Mouse (Mus musculus) ES-E14 (cell line): Measurements from ENCODE around the gene Sarnp. TPM values are rescaled to one million over a fixed set of nuclear protein-coding genes. Genes with fewer than 3 reads are reported as not detected.

Experiments
- DNase-seq: peaks from one replicate; pipeline ENCODE4 v3.0.0-alpha.2; 2013; ENCODE audit warnings: low read depth, low spot score
- H3K27ac ChIP-seq: 2 replicates; pipeline ENCODE4 v1.5.1; 2012; ENCODE audit warnings: low read depth, mild to moderate bottlenecking, low read length, moderate library complexity, mixed read lengths; ENCODE audit not compliant: poor library complexity, insufficient read depth, severe bottlenecking
- H3K36me3 ChIP-seq: 2 replicates; pipeline ENCODE4 v1.6.1; 2012; ENCODE audit warnings: mild to moderate bottlenecking, low read length, moderate library complexity, mixed read lengths; ENCODE audit not compliant: control insufficient read depth, poor library complexity, insufficient read depth, severe bottlenecking
- H3K4me1 ChIP-seq, 2 experiments: fragments of 150-350 bp in 1 of 2; sonication (generic) in 1 of 2; 2 replicates each; pipeline ENCODE4 v1.6.1; 2012; ENCODE audit warnings: low read length in 2 of 2, mild to moderate bottlenecking in 1 of 2, mixed read lengths in 1 of 2; ENCODE audit not compliant: control insufficient read depth in 2 of 2, insufficient read depth in 2 of 2, poor library complexity in 1 of 2
- H3K4me3 ChIP-seq, 2 experiments: fragments of 150-350 bp in 1 of 2; sonication (generic) in 1 of 2; 2 replicates each; pipeline ENCODE4 v1.5.1; 2012; ENCODE audit warnings: low read length in 2 of 2, low read depth in 1 of 2, mild to moderate bottlenecking in 1 of 2, mixed read lengths in 1 of 2; ENCODE audit not compliant: insufficient read depth in 1 of 2, poor library complexity in 1 of 2, severe bottlenecking in 1 of 2
- H3K9ac ChIP-seq: 2 replicates; pipeline ENCODE4 v1.6.1; 2012; ENCODE audit warnings: low read depth, mild to moderate bottlenecking, low read length, mixed read lengths; ENCODE audit not compliant: poor library complexity, insufficient read depth, severe bottlenecking
- H3K9me3 ChIP-seq: fragments of 150-350 bp; sonication (generic); 2 replicates; pipeline ENCODE4 v1.6.1; 2012; ENCODE audit warnings: low read depth, mild to moderate bottlenecking, low read length; ENCODE audit not compliant: control insufficient read depth, insufficient read depth
- CHD2 ChIP-seq: IDR thresholded peaks from 2 replicates; pipeline ENCODE4 v1.6.1; 2014; ENCODE audit warnings: mild to moderate bottlenecking, low read depth, low read length, inconsistent platforms
- HCFC1 ChIP-seq: IDR thresholded peaks from 2 replicates; pipeline ENCODE4 v1.6.1; 2012; ENCODE audit warnings: low read length, inconsistent platforms, borderline replicate concordance; ENCODE audit not compliant: insufficient read depth
- MAFK ChIP-seq: IDR thresholded peaks from 2 replicates; pipeline ENCODE4 v1.6.1; 2014; ENCODE audit warnings: mild to moderate bottlenecking, low read depth, low read length, inconsistent platforms; ENCODE audit not compliant: insufficient read depth
- ZC3H11A ChIP-seq: IDR thresholded peaks from 2 replicates; pipeline ENCODE4 v1.6.1; 2012; ENCODE audit warnings: low read depth, mild to moderate bottlenecking, inconsistent platforms, low read length, borderline replicate concordance
- ZNF384 ChIP-seq: IDR thresholded peaks from 2 replicates; pipeline ENCODE4 v1.6.1; 2012; ENCODE audit warnings: low read depth, low read length, inconsistent platforms
- in situ Hi-C, 2 experiments: fragments of 600-800 bp; cut with MboI; formaldehyde crosslinking; loops; one replicate each; pipeline ENCODE4 v1.15.1; 2025; ENCODE audit warnings: low sequenced_read_pairs in 2 of 2, inconsistent platforms in 1 of 2; ENCODE audit not compliant: unreplicated experiment in 2 of 2
- total RNA-seq: library from RNA; depleted of rRNA; stranded (reverse); fragments of 300-350 nt; gene quantifications from 2 replicates; pipeline ENCODE4 v1.2.3, GENCODE M21; 2012

Gene Sarnp
- total RNA-seq, 1 experiment, result 101 TPM

DNA sequence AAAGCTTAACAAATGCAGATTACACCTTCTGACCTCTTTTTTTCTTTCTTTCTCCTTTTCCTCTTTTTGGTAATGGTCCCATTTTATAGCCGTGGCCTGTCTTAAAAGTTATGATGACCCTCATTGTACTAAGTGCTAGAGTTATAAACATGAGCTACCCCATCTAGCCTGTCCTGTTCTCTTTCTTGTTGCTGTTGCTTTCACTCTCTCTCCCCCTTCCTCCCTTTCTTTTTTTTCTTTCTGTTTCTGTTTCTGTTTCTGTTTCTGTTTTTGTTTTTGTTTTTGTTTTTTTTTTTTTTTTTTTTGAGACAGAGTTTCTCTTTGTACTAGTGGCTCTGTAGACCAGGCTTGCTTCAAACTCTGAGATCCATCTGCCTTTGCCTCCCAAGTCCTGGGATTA is 49.4 kb downstream of the Sarnp start:
- TF ChIP-seq ZC3H11A, result no peak
- in situ Hi-C loops, result no loop called here
- Histone ChIP-seq H3K36me3 (peaks cover 3% of the 10 kb centered on the region), H3K9ac (no peak overlapping the region), H3K4me1 (no peaks in the 10 kb centered on the region), H3K27ac (no peak overlapping the region), H3K9me3 (no peaks in the 10 kb centered on the region), H3K4me3 (no peak overlapping the region)
- DNase-seq, result no peak

GRCm38 (mm10) chr10:128870341-128870740 is 53.2 kb downstream of the Sarnp start:
- peaks cover 10% of the 10 kb centered on the region for H3K36me3 ChIP-seq
- H3K27ac ChIP-seq, result no peak overlapping the region
- no peaks in the 10 kb centered on the region for H3K4me1 ChIP-seq
- no peak for TF ChIP-seq HCFC1
- no peak for TF ChIP-seq ZNF384
- no peak for TF ChIP-seq ZC3H11A
- no peak for TF ChIP-seq MAFK
- no peak for DNase-seq
- in situ Hi-C loops, result no loop called here
- no peak overlapping the region for H3K4me3 ChIP-seq
- H3K9me3 ChIP-seq, result no peaks in the 10 kb centered on the region
- no peak overlapping the region for H3K9ac ChIP-seq

DNA sequence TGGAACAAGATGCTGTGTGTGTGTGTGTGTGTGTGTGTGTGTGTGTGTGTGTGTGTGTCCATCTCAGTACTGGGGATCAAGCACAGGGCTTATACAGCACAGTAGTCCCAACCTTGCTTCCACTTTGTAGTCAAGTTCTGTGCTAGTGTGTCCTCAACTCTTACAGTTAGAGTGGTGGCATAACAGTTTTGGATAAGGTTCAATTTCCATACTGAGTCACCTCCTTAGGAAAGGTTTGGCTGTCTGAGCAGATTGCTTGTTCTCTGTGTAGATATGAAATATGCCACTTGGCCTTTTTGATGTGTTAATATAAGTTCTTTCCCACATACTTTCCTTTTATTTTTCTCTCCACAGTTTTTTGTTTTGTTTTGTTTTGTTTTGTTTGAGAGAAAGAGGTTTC is 61.2 kb downstream of the Sarnp start:
- Histone ChIP-seq H3K27ac (no peak overlapping the region), H3K4me1 (no peaks in the 10 kb centered on the region), H3K9me3 (no peaks in the 10 kb centered on the region), H3K36me3 (peaks cover 12% of the 10 kb centered on the region), H3K9ac (no peak overlapping the region), H3K4me3 (no peak overlapping the region)
- DNase-seq, result no peak
- in situ Hi-C loops, result no loop called here
- TF ChIP-seq CHD2, result no peak
- TF ChIP-seq HCFC1, result no peak
- no peak for TF ChIP-seq ZC3H11A
- TF ChIP-seq MAFK, result no peak
- TF ChIP-seq ZNF384, result no peak

DNA sequence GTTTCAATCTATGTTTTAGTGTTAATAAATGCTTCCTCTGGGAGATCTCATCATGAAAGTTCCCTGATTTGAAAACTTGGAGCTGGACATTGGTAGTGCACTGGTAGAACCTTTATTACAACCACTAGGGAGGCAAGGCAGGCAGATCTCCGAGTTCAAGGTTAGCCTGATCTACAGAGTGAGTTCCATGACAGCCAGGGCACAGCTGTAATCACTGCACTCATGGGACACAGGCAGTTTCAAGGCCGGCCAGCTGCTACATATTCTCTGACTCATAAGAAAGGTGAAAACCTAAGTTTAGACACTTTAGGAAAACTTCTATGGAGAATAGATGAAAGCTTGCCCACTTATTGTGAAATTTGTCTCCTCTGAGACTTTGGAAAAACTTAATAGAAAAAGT is 61.7 kb downstream of the Sarnp start:
- Histone ChIP-seq H3K4me1 (no peaks in the 10 kb centered on the region), H3K27ac (no peak overlapping the region), H3K4me3 (no peak overlapping the region), H3K36me3 (peaks cover 9% of the 10 kb centered on the region), H3K9ac (no peak overlapping the region), H3K9me3 (no peaks in the 10 kb centered on the region)
- TF ChIP-seq CHD2 (no peak), HCFC1 (no peak), ZNF384 (no peak), MAFK (no peak), ZC3H11A (no peak)
- DNase-seq, result no peak
- in situ Hi-C loops, result no loop called here

DNA sequence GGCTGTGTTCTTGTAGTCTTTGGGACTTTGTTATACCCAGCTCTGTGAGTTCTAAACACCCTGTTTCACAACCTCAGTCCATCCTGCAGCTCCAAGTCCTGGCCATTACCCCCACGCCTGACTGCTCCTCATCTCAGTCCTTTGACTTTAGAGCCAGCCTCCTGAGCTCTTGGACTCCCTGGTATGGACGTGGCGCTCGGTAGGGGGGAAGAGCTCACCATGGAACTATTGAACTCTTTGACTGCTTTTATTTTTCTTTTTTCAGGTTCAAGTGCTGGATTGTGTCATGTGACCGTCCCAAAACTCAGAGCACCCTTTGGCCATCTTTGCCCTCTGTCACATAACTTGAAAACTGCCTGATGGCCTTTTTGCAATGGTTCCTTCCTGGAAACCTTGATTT is 64.9 kb downstream of the Sarnp start:
- TF ChIP-seq CHD2, result no peak
- no peak for TF ChIP-seq ZC3H11A
- no peak for DNase-seq
- Histone ChIP-seq H3K4me3 (no peak overlapping the region), H3K9me3 (no peaks in the 10 kb centered on the region), H3K27ac (no peak overlapping the region), H3K36me3 (peaks cover 10% of the 10 kb centered on the region), H3K9ac (no peak overlapping the region), H3K4me1 (peaks cover 0 to 9% of the 10 kb centered on the region in 2 experiments; a peak in 1 of 4 replicates)
- in situ Hi-C loops, result no loop called here
